Mouse (Mus musculus) heart, postnatal 14 days (tissue): Measurements from ENCODE around the gene Pex1. TPM values are rescaled to one million over a fixed set of nuclear protein-coding genes. Genes with fewer than 3 reads are reported as not detected.

Source experiments
- microRNA-seq, 2 experiments: library from miRNA; unstranded; fragments of <30 nt; microRNA quantifications; one replicate each; pipeline ENCODE4 v1.2.0; 2021 to 2022
- total RNA-seq, 2 experiments: library from RNA; stranded (reverse); gene quantifications; 2 replicates each; pipeline ENCODE4 v1.2.3; 2021

Gene Pex1
- total RNA-seq, 2 experiments from 2014 or later, result 9.6 to 10.9 TPM

Small RNA genes within 50 kb of the gene (microRNA-seq; reads per million reads assigned to microRNA genes)
- gene Gm26238, result 0 reads per million in 2 experiments

Other genes starting within 250 kb of the Pex1 start
- 10 to 100 TPM; 16.0 to 19.4 TPM for gene Fam133b, start 52.2 kb upstream of the Pex1 start, total RNA-seq
- 1 to 10 TPM; 1.7 to 3.8 TPM for gene 1700109H08Rik, start 24.5 kb upstream of the Pex1 start, total RNA-seq
- gene Rbm48, start 519 bp downstream of the Pex1 start, total RNA-seq, result 1 to 10 TPM; 4.2 to 5.1 TPM
- gene Tmbim7, start 55.1 kb downstream of the Pex1 start, total RNA-seq, result not detected
- gene Gatad1, start 61.1 kb downstream of the Pex1 start, total RNA-seq, result 10 to 100 TPM; 80.3 to 85.6 TPM
- gene Ankib1, start 206.9 kb downstream of the Pex1 start, total RNA-seq, result 10 to 100 TPM; 23.4 to 26.4 TPM
- 10 to 100 TPM; 28.9 to 34.3 TPM for gene Krit1, start 207.1 kb downstream of the Pex1 start, total RNA-seq
- gene Lrrd1, start 249.1 kb downstream of the Pex1 start, total RNA-seq, result under 1 TPM in 1 of 2 experiments, not detected in 1; 0.17 TPM